Mouse (Mus musculus): Measurements from ENCODE around the gene Lrp1.

Gene Lrp1

GRCm38 (mm10) chr10:127527481-127527880, 93.5 kb downstream of the Lrp1 start:
- no peak for DNase-seq (ENCODE audit: inconsistent age in 2 of 2, low spot score in 1 of 2)

GRCm38 (mm10) chr10:127526681-127527080, 94.3 kb downstream of the Lrp1 start:
- peak; percentile 68 to 80 for DNase-seq (ENCODE audit: inconsistent age in 2 of 2, low spot score in 1 of 2)

- no peak for DNase-seq (ENCODE audit: inconsistent age in 2 of 2, low spot score in 1 of 2)
Measured at GRCm38 (mm10) chr10:127526048-127526447, 94.9 kb downstream of the Lrp1 start.

- DNase-seq (ENCODE audit: inconsistent age in 2 of 2, low spot score in 1 of 2) = no peak
Measured at GRCm38 (mm10) chr10:127524646-127525255, 96.2 kb downstream of the Lrp1 start.

- peak; percentile 85 to 95 for DNase-seq (ENCODE audit: inconsistent age in 2 of 2, low spot score in 1 of 2)
Measured at GRCm38 (mm10) chr10:127522088-127522581, 98.8 kb downstream of the Lrp1 start, which contains the start of gene Shmt2. Gene Shmt2 (minus strand): TSS chr10:127522444.

- DNase-seq (ENCODE audit: inconsistent age in 2 of 2, low spot score in 1 of 2) = no peak
Measured at GRCm38 (mm10) chr10:127521611-127522080, 99.3 kb downstream of the Lrp1 start.

- DNase-seq (ENCODE audit: inconsistent age in 2 of 2, low spot score in 1 of 2) = no peak
Measured at GRCm38 (mm10) chr10:127520714-127521357, 100.1 kb downstream of the Lrp1 start.

GRCm38 (mm10) chr10:127519903-127520713, 100.8 kb downstream of the Lrp1 start:
- DNase-seq (ENCODE audit: inconsistent age in 2 of 2, low spot score in 1 of 2) = no peak

- no peak for DNase-seq (ENCODE audit: inconsistent age in 2 of 2, low spot score in 1 of 2)
Measured at GRCm38 (mm10) chr10:127519041-127519701, 101.8 kb downstream of the Lrp1 start.

GRCm38 (mm10) chr10:127517941-127518340, 103.0 kb downstream of the Lrp1 start:
- no peak for DNase-seq (ENCODE audit: inconsistent age in 2 of 2, low spot score in 1 of 2)

GRCm38 (mm10) chr10:127516576-127517260, 104.2 kb downstream of the Lrp1 start:
- DNase-seq (ENCODE audit: inconsistent age in 2 of 2, low spot score in 1 of 2) = peak in 1 of 2 experiments; percentile 53

GRCm38 (mm10) chr10:127515983-127516459, 104.9 kb downstream of the Lrp1 start:
- no peak for DNase-seq (ENCODE audit: inconsistent age in 2 of 2, low spot score in 1 of 2)

- DNase-seq (ENCODE audit: inconsistent age in 2 of 2, low spot score in 1 of 2) = no peak
Measured at GRCm38 (mm10) chr10:127515271-127515982, 105.5 kb downstream of the Lrp1 start.

GRCm38 (mm10) chr10:127514764-127515163, 106.2 kb downstream of the Lrp1 start, which contains the start of gene Ndufa4l2:
Gene Ndufa4l2 (plus strand): TSS chr10:127514967.
- peak in 1 of 2 experiments; percentile 61 for DNase-seq (ENCODE audit: inconsistent age in 2 of 2, low spot score in 1 of 2)

- no peak for DNase-seq (ENCODE audit: inconsistent age in 2 of 2, low spot score in 1 of 2)
Measured at GRCm38 (mm10) chr10:127514111-127514698, 106.7 kb downstream of the Lrp1 start.

- DNase-seq (ENCODE audit: inconsistent age in 2 of 2, low spot score in 1 of 2) = no peak
Measured at GRCm38 (mm10) chr10:127513501-127514091, 107.4 kb downstream of the Lrp1 start.

- DNase-seq (ENCODE audit: inconsistent age in 2 of 2, low spot score in 1 of 2) = peak; percentile 93 to 98
Measured at GRCm38 (mm10) chr10:127512813-127513212, 108.1 kb downstream of the Lrp1 start.

GRCm38 (mm10) chr10:127512307-127512666, 108.7 kb downstream of the Lrp1 start:
- DNase-seq (ENCODE audit: inconsistent age in 2 of 2, low spot score in 1 of 2) = no peak

Data from adrenal gland, adult (tissue).